Mouse (Mus musculus) myocyte (in vitro differentiated cells): ENCODE measurements around the gene Ren1.

Source experiments
- POLR2A ChIP-seq: IDR thresholded peaks from one replicate; pipeline ENCODE4 v1.6.1; 2011; ENCODE audit warnings: low read depth, mild to moderate bottlenecking, control low read depth, moderate library complexity; ENCODE audit not compliant: insufficient read length
- TCF3 ChIP-seq: IDR thresholded peaks from one replicate; pipeline ENCODE4 v1.6.1; 2011; ENCODE audit warnings: low read depth, control low read depth; ENCODE audit not compliant: insufficient read length

- TF ChIP-seq TCF3: no peak
- no peak for TF ChIP-seq POLR2A
These were observed 28.9 kb upstream of the Ren1 start, which contains the start of gene Kiss1 for GRCm38 (mm10) chr1:133321267-133321925.
